Mouse (Mus musculus) myocyte (in vitro differentiated cells): ENCODE results near the gene Tmem125.

ENCODE experiments used
- CEBPB ChIP-seq: IDR thresholded peaks from 2 replicates; pipeline ENCODE4 v1.6.1; 2011; ENCODE audit warnings: mild to moderate bottlenecking, moderate library complexity; ENCODE audit not compliant: poor library complexity, insufficient read depth, severe bottlenecking
- E2F4 ChIP-seq: IDR thresholded peaks from one replicate; pipeline ENCODE4 v1.6.1; 2011; ENCODE audit warnings: mild to moderate bottlenecking, control low read depth, moderate library complexity; ENCODE audit not compliant: insufficient read depth
- MAX ChIP-seq: IDR thresholded peaks from one replicate; pipeline ENCODE4 v1.6.1; 2011; ENCODE audit warnings: low read depth, mild to moderate bottlenecking, control low read depth
- MYOD1 ChIP-seq, 3 experiments: IDR thresholded peaks; one replicate each; pipeline ENCODE4 v1.6.1; 2011; ENCODE audit warnings: control low read depth in 2 of 3, low read depth in 2 of 3, mild to moderate bottlenecking in 2 of 3, moderate library complexity in 1 of 3; ENCODE audit not compliant: insufficient read length in 2 of 3, control insufficient read depth in 1 of 3
- MYOG ChIP-seq, 3 experiments: IDR thresholded peaks; one replicate each; pipeline ENCODE4 v1.6.1; 2011; ENCODE audit warnings: control low read depth in 2 of 3, low read depth in 2 of 3, mild to moderate bottlenecking in 2 of 3; ENCODE audit not compliant: insufficient read length in 2 of 3, control insufficient read depth in 1 of 3, insufficient read depth in 1 of 3
- POLR2A ChIP-seq: IDR thresholded peaks from one replicate; pipeline ENCODE4 v1.6.1; 2011; ENCODE audit warnings: low read depth, mild to moderate bottlenecking, control low read depth, moderate library complexity; ENCODE audit not compliant: insufficient read length
- POLR2AphosphoS2 ChIP-seq: IDR thresholded peaks from one replicate; pipeline ENCODE4 v1.6.1; 2011; ENCODE audit warnings: low read depth, control low read depth; ENCODE audit not compliant: insufficient read length
- SRF ChIP-seq: IDR thresholded peaks from one replicate; pipeline ENCODE4 v1.6.1; 2011; ENCODE audit warnings: low read depth; ENCODE audit not compliant: control insufficient read depth, insufficient read length
- TCF12 ChIP-seq: IDR thresholded peaks from one replicate; pipeline ENCODE4 v1.6.1; 2011; ENCODE audit warnings: mild to moderate bottlenecking, control low read depth; ENCODE audit not compliant: poor library complexity, insufficient read depth, severe bottlenecking
- USF1 ChIP-seq: IDR thresholded peaks from one replicate; pipeline ENCODE4 v1.6.1; 2011; ENCODE audit warnings: low read depth, mild to moderate bottlenecking, control low read depth, moderate library complexity

DNA sequence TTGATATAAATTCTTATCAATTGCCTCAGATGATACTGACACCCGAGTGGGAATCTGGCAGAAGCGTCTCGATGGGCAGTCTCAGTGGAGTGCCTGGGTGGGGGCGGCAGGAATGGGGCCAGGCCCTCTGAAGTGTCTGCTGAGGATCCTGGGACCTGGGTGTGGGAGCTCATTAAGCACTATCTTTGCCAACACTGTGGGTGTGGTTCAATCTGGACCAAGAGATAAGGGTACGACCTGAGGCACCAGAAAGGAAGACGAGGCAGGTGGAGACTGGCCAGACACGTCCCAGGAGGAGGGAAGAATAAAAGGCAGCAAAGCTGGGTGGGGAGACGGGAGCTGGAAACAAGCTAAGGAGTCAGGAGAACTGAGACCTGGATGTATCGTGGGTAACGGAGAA lies 24.9 kb upstream of the Tmem125 start:
- TF ChIP-seq MAX (no peak), MYOG (IDR thresholded peaks at IDR 0.05; ENCODE audit: control insufficient read depth in 1 of 3, insufficient read depth in 1 of 3, insufficient read length in 2 of 3, low read depth in 2 of 3) (no peak), POLR2A (no peak), TCF12 (no peak), CEBPB (no peak), MYOD1 (IDR thresholded peaks at IDR 0.05; ENCODE audit: control insufficient read depth in 1 of 3, insufficient read length in 2 of 3, low read depth in 2 of 3) (no peak), POLR2AphosphoS2 (no peak), E2F4 (no peak), SRF (no peak), USF1 (no peak)
